Mouse (Mus musculus): ENCODE measurements at regions not wholly inside any gene's neighbourhood (a gene's known extent, or its start where the extent isn't known, plus 50 kb on each side); places are given as distances from the start of the nearest gene placed in this dataset.

- TF ChIP-seq POLR2A (IDR thresholded peaks at IDR 0.05; ENCODE audit: borderline replicate concordance, low read depth, low read length) (no peak), CTCF (IDR thresholded peaks at IDR 0.05; ENCODE audit: low read depth, low read length) (no peak)
Observed at GRCm38 (mm10) chr9:116491227-116491626, 316.1 kb upstream of the Tgfbr2 start.
